In the genomic region with DNA sequence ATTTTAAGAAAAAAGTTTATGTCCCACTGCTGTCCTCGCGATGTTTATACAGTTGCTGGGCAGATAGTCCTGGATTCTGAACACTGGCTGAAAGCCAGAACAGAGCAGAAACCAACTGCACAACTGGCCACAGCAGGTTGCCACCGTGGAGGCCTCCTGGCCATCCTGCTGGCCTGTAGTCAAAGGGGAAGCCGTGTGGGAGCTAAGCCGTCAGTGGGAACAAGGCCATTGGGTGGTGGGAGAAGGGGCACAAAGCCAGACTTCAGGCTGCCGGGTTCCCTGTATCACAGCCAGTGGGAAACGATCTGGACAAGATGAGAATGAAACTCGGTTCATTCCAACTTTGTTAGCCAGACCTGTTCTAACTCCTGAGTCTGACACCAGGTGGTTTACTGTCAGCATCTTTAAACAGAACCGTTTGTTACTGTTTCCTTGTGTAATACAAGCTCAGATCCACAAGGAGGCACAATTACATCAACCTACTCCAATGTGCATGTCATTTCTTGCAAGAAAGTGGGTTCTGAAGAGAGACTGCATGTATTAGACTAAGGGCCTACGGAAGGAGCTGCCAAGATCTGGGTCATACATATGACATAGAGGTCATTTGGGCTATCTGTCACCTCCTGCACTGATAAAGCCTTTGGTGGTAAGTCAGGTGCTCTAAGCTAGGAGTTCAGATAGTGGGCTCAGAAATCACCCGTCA, we compare ENCODE assay signal across 7 mouse cellular contexts. TPM values are rescaled to one million over a fixed set of nuclear protein-coding genes. Genes with fewer than 3 reads are reported as not detected.
A peak's percentile ranks its signal among the peaks of the same experiment; 100 is the strongest.
DNase-seq lines count a peak whose midpoint lies in the region; ATAC-seq and TF ChIP-seq lines count a peak whose summit lies in the region.

No protein-coding gene starts in this region.

- peaks cover 5% of the 10 kb centered on the region; the same call in 1 of the 2 replicates for H3K4me1 ChIP-seq in liver, postnatal 0 days (ENCODE audit: insufficient read depth)

- intact Hi-C loops in left cerebral cortex, postnatal 25 days (cut with DNase I) = loop anchor here (2.0 to 5.0 kb wide), 2 partner anchors 193 to 516 kb away; no protein-coding TSS in a partner anchor

- H3K36me3 ChIP-seq in liver, postnatal 0 days (replicated peaks; ENCODE audit: insufficient read depth, low read length) = no peaks in the 10 kb centered on the region

- H3K9me3 ChIP-seq in liver, postnatal 0 days (ENCODE audit: low read length) = no peaks in the 10 kb centered on the region

- no peak for TF ChIP-seq EP300 in liver, postnatal 0 days (IDR thresholded peaks at IDR 0.05; ENCODE audit: low read depth)

- no peak overlapping the region for H3K9ac ChIP-seq in liver, postnatal 0 days (replicated peaks)

- H3K27me3 ChIP-seq in liver, postnatal 0 days (ENCODE audit: insufficient read depth, low read length) = no peaks in the 10 kb centered on the region

- no peak overlapping the region for H3K4me3 ChIP-seq in liver, postnatal 0 days (ENCODE audit: low read depth, low read length)

- no peak overlapping the region for H3K27ac ChIP-seq in liver, postnatal 0 days (ENCODE audit: low read depth)

- peak overlapping the region; percentile 60 for H3K4me2 ChIP-seq in liver, postnatal 0 days (ENCODE audit: low read depth, low read length)

- TF ChIP-seq CTCF in liver, postnatal 0 days (IDR thresholded peaks at IDR 0.05; ENCODE audit: low read depth) = peak; percentile 74

- DNase-seq in left cerebral cortex, postnatal 25 days (ENCODE audit: low spot score in 2 of 2) = peak; percentile 12 to 49
- DNase-seq in left cerebral cortex, adult 9 months (ENCODE audit: low spot score in 2 of 2) = no peak
- peak; percentile 27 for DNase-seq in embryo, embryonic 9.5 days (ENCODE audit: extremely low spot score)
- no peak for DNase-seq in liver, postnatal 0 days
- DNase-seq in spleen, adult 12 weeks (ENCODE audit: low spot score) = no peak
- no peak for DNase-seq in urinary bladder, postnatal 36 days (ENCODE audit: low spot score in 2 of 2)

- ATAC-seq in activated CD4-positive, CD25-positive, alpha-beta regulatory T cell, adult 4 months = peak; percentile 59
- ATAC-seq in liver, postnatal 0 days = peak; percentile 38; the same call in 1 of the 2 replicates

- WGBS in liver, postnatal 0 days (ENCODE audit: insufficient replicate concordance) = 49% methylated on average over 11 of the region's 11 CpGs

RNA-seq across cellular contexts. Expression of gene Lrrc9, which starts 19.7 kb away (rescaled TPM):
- total RNA-seq in left cerebral cortex, postnatal 25 days (2021) = 1 to 10 TPM; 1.3 to 2.4 TPM
- not detected for polyA plus RNA-seq in activated CD4-positive, CD25-positive, alpha-beta regulatory T cell, adult 4 months (2017; shearing (Covaris generic))
- 0.11 and 0.12 TPM in 2 replicates for polyA plus RNA-seq in liver, postnatal 0 days (2015; fragmentation: Nextera tagmentation; extraction: Ambion mirVana)

RNA-seq across cellular contexts. Expression of gene Rtn1, which starts 52.5 kb away (rescaled TPM):
- total RNA-seq in left cerebral cortex, postnatal 25 days (2021) = 1,000 to 10,000 TPM; 1,464 to 1,529 TPM
- under 1 TPM in 1 of 2 experiments, not detected in 1; 0.12 TPM for polyA plus RNA-seq in activated CD4-positive, CD25-positive, alpha-beta regulatory T cell, adult 4 months (2017; shearing (Covaris generic))
- polyA plus RNA-seq in liver, postnatal 0 days (2015; fragmentation: Nextera tagmentation; extraction: Ambion mirVana) = 0.85 and 1.5 TPM in 2 replicates

Comparison
In these comparisons a context has a peak if more than half of its experiments do, and no peak if none do; other contexts are left out.
1. DNase-seq: peak in left cerebral cortex, postnatal 25 days (2 of 2) and embryo, embryonic 9.5 days (single experiment); none in left cerebral cortex, adult 9 months (0 of 2), liver, postnatal 0 days (single experiment), spleen, adult 12 weeks (single experiment) and urinary bladder, postnatal 36 days (0 of 2).